Mouse (Mus musculus): Measurements from ENCODE around the gene Unk.

Gene Unk

GRCm38 (mm10) chr11:116030088-116030897 lies at the start of gene Unk:
Gene Unk, plus strand, starts transcription at chr11:116030322.
- peak; percentile 89 for DNase-seq (ENCODE audit: low spot score)

GRCm38 (mm10) chr11:115982472-115982871 lies 47.6 kb upstream of the Unk start:
- no peak for DNase-seq (ENCODE audit: low spot score)

GRCm38 (mm10) chr11:115983291-115983690 lies 46.8 kb upstream of the Unk start:
- no peak for DNase-seq (ENCODE audit: low spot score)

- no peak for DNase-seq (ENCODE audit: low spot score)
Measured at GRCm38 (mm10) chr11:115989686-115990085, 40.4 kb upstream of the Unk start.

- DNase-seq (ENCODE audit: low spot score) = no peak
Measured at GRCm38 (mm10) chr11:115992098-115992497, 38.0 kb upstream of the Unk start.

GRCm38 (mm10) chr11:115995256-115995655 lies 34.9 kb upstream of the Unk start:
- no peak for DNase-seq (ENCODE audit: low spot score)

GRCm38 (mm10) chr11:115997047-115997446 lies 33.1 kb upstream of the Unk start:
- DNase-seq (ENCODE audit: low spot score) = no peak

GRCm38 (mm10) chr11:115997662-115998061 lies 32.5 kb upstream of the Unk start:
- no peak for DNase-seq (ENCODE audit: low spot score)

- no peak for DNase-seq (ENCODE audit: low spot score)
Measured at GRCm38 (mm10) chr11:115999027-115999426, 31.1 kb upstream of the Unk start.

- peak; percentile 60 for DNase-seq (ENCODE audit: low spot score)
Measured at GRCm38 (mm10) chr11:115999538-116000143, 30.5 kb upstream of the Unk start.

GRCm38 (mm10) chr11:116000607-116001006 lies 29.5 kb upstream of the Unk start:
- DNase-seq (ENCODE audit: low spot score) = no peak

- DNase-seq (ENCODE audit: low spot score) = no peak
Measured at GRCm38 (mm10) chr11:116001725-116002124, 28.4 kb upstream of the Unk start.

GRCm38 (mm10) chr11:116002894-116003293 lies 27.2 kb upstream of the Unk start:
- DNase-seq (ENCODE audit: low spot score) = no peak

- no peak for DNase-seq (ENCODE audit: low spot score)
Measured at GRCm38 (mm10) chr11:116004186-116004823, 25.8 kb upstream of the Unk start.

GRCm38 (mm10) chr11:116004840-116005700 lies 25.1 kb upstream of the Unk start:
- DNase-seq (ENCODE audit: low spot score) = peak; percentile 69

- DNase-seq (ENCODE audit: low spot score) = no peak
Measured at GRCm38 (mm10) chr11:116005701-116006419, 24.3 kb upstream of the Unk start.

GRCm38 (mm10) chr11:116007095-116007850 lies 22.8 kb upstream of the Unk start:
- DNase-seq (ENCODE audit: low spot score) = no peak

- no peak for DNase-seq (ENCODE audit: low spot score)
Measured at GRCm38 (mm10) chr11:116008411-116008810, 21.7 kb upstream of the Unk start.

GRCm38 (mm10) chr11:116008832-116009375 lies 21.2 kb upstream of the Unk start:
- DNase-seq (ENCODE audit: low spot score) = no peak

- no peak for DNase-seq (ENCODE audit: low spot score)
Measured at GRCm38 (mm10) chr11:116009661-116010060, 20.5 kb upstream of the Unk start.
